In the genomic region with DNA sequence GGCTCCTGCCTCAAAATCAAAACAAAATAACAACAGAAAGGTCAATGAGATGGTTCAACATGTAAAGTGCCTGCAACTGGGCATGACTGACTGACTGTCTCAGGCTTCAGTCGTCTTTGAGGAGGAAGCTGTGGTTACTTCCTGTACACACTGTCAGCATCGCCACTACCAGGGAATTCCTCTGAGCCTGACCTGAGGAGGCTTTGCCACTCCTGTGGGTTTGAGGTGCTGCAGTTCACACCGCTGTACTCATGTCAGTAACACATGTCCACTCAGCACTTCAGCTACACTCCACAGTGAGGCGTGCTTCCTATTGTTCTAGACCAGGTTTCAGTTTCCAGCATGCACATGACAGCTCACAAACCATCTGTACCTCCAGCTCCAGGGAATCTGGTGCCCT, we compare ENCODE assay signal across 21 mouse cellular contexts. TPM values are rescaled to one million over a fixed set of nuclear protein-coding genes. Genes with fewer than 3 reads are reported as not detected.
DNase-seq lines count a peak whose midpoint lies in the region; ATAC-seq and TF ChIP-seq lines count a peak whose summit lies in the region.
"Had no signal": no experiment of that assay in that cellular context is flagged by ENCODE, and none has a peak within 500 bp of the region (broad histone marks: within the 10 kb centered on the region; RNA-seq: fewer than 3 reads in every experiment).

No protein-coding gene starts in this region.

- H3K36me3 ChIP-seq in lung, postnatal 0 days (ENCODE audit: insufficient read depth, low read length), result no peaks in the 10 kb centered on the region
- H3K36me3 ChIP-seq: embryonic facial prominence, embryonic 15.5 days had no signal

- H3K9me3 ChIP-seq in lung, postnatal 0 days (ENCODE audit: low read length), result no peaks in the 10 kb centered on the region
- H3K9me3 ChIP-seq: embryonic facial prominence, embryonic 15.5 days had no signal

- no peak overlapping the region for H3K4me3 ChIP-seq in lung, postnatal 0 days (ENCODE audit: low read depth, low read length)
- H3K4me3 ChIP-seq: embryonic facial prominence, embryonic 15.5 days had no signal

- H3K4me1 ChIP-seq in lung, postnatal 0 days (ENCODE audit: insufficient read depth, low read depth, low read length), result no peaks in the 10 kb centered on the region
- H3K4me1 ChIP-seq: embryonic facial prominence, embryonic 15.5 days had no signal

- H3K4me2 ChIP-seq in lung, postnatal 0 days (replicated peaks; ENCODE audit: low read depth, low read length), result no peak overlapping the region
- H3K4me2 ChIP-seq: embryonic facial prominence, embryonic 15.5 days; liver, embryonic 11.5 days had no signal

- TF ChIP-seq EP300 in lung, postnatal 0 days (IDR thresholded peaks at IDR 0.05), result no peak

- no peak overlapping the region for H3K27ac ChIP-seq in lung, postnatal 0 days (ENCODE audit: low read length)
- H3K27ac ChIP-seq: embryonic facial prominence, embryonic 15.5 days had no signal

- H3K9ac ChIP-seq in lung, postnatal 0 days (replicated peaks; ENCODE audit: low read depth), result no peak overlapping the region
- H3K9ac ChIP-seq: embryonic facial prominence, embryonic 15.5 days; forebrain, postnatal 0 days had no signal

- no peaks in the 10 kb centered on the region for H3K27me3 ChIP-seq in lung, postnatal 0 days (replicated peaks; ENCODE audit: insufficient read depth, low read length)
- H3K27me3 ChIP-seq: embryonic facial prominence, embryonic 15.5 days had no signal

- DNase-seq in lung, postnatal 0 days (ENCODE audit: low spot score), result no peak
- DNase-seq in lung, postnatal 25 days (ENCODE audit: low spot score), result no peak
- peak; percentile 66 to 78 for DNase-seq in natural killer cell, adult 2 months (ENCODE audit: low spot score in 2 of 2)
- no peak for DNase-seq in urinary bladder, postnatal 14 days (ENCODE audit: low spot score)
- DNase-seq in cerebellum, adult 11 months, result no peak
- DNase-seq: adrenal gland, postnatal 14 days; cerebellum, postnatal 25 days; forebrain, postnatal 0 days; gastrocnemius, postnatal 14 days; thymus, adult 18-20 months had no signal

- 53% methylated on average over 4 of the region's 4 CpGs for WGBS in lung, postnatal 0 days

- ATAC-seq in lung, postnatal 0 days, result no peak
- ATAC-seq in CD4-positive, CD25-positive, alpha-beta regulatory T cell, adult 4 months, result peak; percentile 32
- peak; percentile 62 to 87 for ATAC-seq in hematopoietic stem cell, adult 5-6 weeks (replicated peaks in 1 of 2; ENCODE audit: insufficient read depth in 1 of 2, low FRiP score in 2 of 2, low TSS enrichment in 1 of 2, low read depth in 1 of 2, poor library complexity in 2 of 2, severe bottlenecking in 2 of 2)
- ATAC-seq: forebrain, postnatal 0 days; hindbrain, embryonic 16.5 days; midbrain, embryonic 16.5 days had no signal

- TF ChIP-seq CTCF in lung, postnatal 0 days (IDR thresholded peaks at IDR 0.05), result 0 out of 2 replicates have a peak, but pooled peaks have one; percentile 2

RNA-seq across cellular contexts. Expression of gene Rxfp4, which starts 11.2 kb away (rescaled TPM):
- polyA plus RNA-seq in lung, postnatal 0 days (2015; fragmentation: Nextera tagmentation; extraction: Ambion mirVana), result 0.61 and 0.92 TPM in 2 replicates
- under 1 TPM in 1 of 2 experiments, not detected in 1; 0.26 TPM for polyA plus RNA-seq in CD4-positive, CD25-positive, alpha-beta regulatory T cell, adult 4 months (2017; shearing (Covaris generic))
- total RNA-seq in hematopoietic stem cell, adult 5-6 weeks (2017), result not detected in 2 replicates
- total RNA-seq: adrenal gland, postnatal 14 days; forebrain, postnatal 0 days; gastrocnemius, postnatal 14 days; left cerebral cortex, postnatal 14 days had no signal
- polyA plus RNA-seq: embryonic facial prominence, embryonic 15.5 days; forebrain, postnatal 0 days; heart, embryonic 16.5 days; hindbrain, embryonic 16.5 days; kidney, embryonic 16.5 days; liver, embryonic 11.5 days; lung, embryonic 16.5 days; midbrain, embryonic 16.5 days; neural tube, embryonic 14.5 days had no signal

RNA-seq across cellular contexts. Expression of gene Khdc4, which starts 21.5 kb away (rescaled TPM):
- 42.3 and 49.4 TPM in 2 replicates for polyA plus RNA-seq in lung, postnatal 0 days (2015; fragmentation: Nextera tagmentation; extraction: Ambion mirVana)
- 10 to 100 TPM; 49.8 to 50.2 TPM for polyA plus RNA-seq in CD4-positive, CD25-positive, alpha-beta regulatory T cell, adult 4 months (2017; shearing (Covaris generic))
- 60.0 and 90.2 TPM in 2 replicates for total RNA-seq in hematopoietic stem cell, adult 5-6 weeks (2017)

RNA-seq across cellular contexts. Expression of gene Rit1, which starts 52.5 kb away (rescaled TPM):
- 88.6 and 98.4 TPM in 2 replicates for polyA plus RNA-seq in lung, postnatal 0 days (2015; fragmentation: Nextera tagmentation; extraction: Ambion mirVana)
- 10 to 100 TPM; 28.1 to 36.1 TPM for polyA plus RNA-seq in CD4-positive, CD25-positive, alpha-beta regulatory T cell, adult 4 months (2017; shearing (Covaris generic))
- total RNA-seq in hematopoietic stem cell, adult 5-6 weeks (2017), result 30.8 and 37.7 TPM in 2 replicates

RNA-seq across cellular contexts. Expression of gene Arhgef2, which starts 58.3 kb away (rescaled TPM):
- polyA plus RNA-seq in lung, postnatal 0 days (2015; fragmentation: Nextera tagmentation; extraction: Ambion mirVana), result 170 and 229 TPM in 2 replicates
- 10 to 100 TPM; 36.5 to 48.6 TPM for polyA plus RNA-seq in CD4-positive, CD25-positive, alpha-beta regulatory T cell, adult 4 months (2017; shearing (Covaris generic))
- total RNA-seq in hematopoietic stem cell, adult 5-6 weeks (2017), result 118 and 149 TPM in 2 replicates

Comparison
In these comparisons a context has a peak if more than half of its experiments do, and no peak if none do; other contexts are left out.
1. DNase-seq: peak in natural killer cell, adult 2 months (2 of 2); none in lung, postnatal 0 days (single experiment), lung, postnatal 25 days (single experiment), urinary bladder, postnatal 14 days (single experiment) and cerebellum, adult 11 months (single experiment).